Mouse (Mus musculus): ENCODE measurements around the gene Scmh1. TPM values are rescaled to one million over a fixed set of nuclear protein-coding genes. Genes with fewer than 3 reads are reported as not detected.
"Not testable (repeated sequence)": the region's sequence is repeated elsewhere in the genome, so short reads cannot be mapped to it uniquely, and the experiment has no call there.

The Scmh1 gene
- polyA plus RNA-seq, 1 experiment = 34.2 TPM

DNA sequence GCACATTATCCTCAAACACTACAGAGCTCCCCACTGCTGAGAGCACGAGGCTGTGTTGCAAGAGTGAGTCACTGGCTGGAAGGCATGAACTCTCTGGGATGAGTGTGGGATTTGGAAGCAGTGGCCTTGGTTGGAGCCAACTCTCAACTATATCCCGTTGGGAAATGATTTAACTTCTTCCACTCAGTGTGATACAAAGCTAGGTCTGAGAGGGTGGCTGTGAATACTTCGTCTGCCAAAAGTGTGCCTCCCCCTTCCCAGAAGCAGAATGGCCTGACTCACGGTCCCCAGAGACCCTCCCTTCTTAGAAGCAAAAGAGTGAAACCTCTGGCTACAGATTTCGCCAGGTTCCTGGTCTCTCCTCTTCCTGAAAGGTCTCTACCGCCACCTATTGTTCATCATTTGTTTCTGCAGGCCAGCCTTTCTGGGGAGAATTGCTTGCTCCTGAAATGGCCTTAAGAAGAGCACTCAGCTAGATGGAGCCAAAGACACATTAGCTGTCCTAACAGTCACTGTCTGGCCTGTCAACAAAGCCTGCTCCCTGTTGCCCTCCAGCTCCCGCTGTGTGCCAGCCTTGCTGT lies 24.2 kb upstream of the Scmh1 start:
- no peak overlapping the region for H3K27ac ChIP-seq (ENCODE audit: insufficient read depth, low read depth, low read length)
- H3K4me1 ChIP-seq (ENCODE audit: control insufficient read depth, insufficient read depth, low read length) = 0 out of 2 replicates have a peak, but pooled peaks cover 2% of the 10 kb centered on the region
- H3K4me3 ChIP-seq (ENCODE audit: insufficient read depth, low read length) = no peak overlapping the region
- TF ChIP-seq CTCF (IDR thresholded peaks at IDR 0.05; ENCODE audit: low read depth, low read length) = no peak; the same call in 1 of the 2 replicates

DNA sequence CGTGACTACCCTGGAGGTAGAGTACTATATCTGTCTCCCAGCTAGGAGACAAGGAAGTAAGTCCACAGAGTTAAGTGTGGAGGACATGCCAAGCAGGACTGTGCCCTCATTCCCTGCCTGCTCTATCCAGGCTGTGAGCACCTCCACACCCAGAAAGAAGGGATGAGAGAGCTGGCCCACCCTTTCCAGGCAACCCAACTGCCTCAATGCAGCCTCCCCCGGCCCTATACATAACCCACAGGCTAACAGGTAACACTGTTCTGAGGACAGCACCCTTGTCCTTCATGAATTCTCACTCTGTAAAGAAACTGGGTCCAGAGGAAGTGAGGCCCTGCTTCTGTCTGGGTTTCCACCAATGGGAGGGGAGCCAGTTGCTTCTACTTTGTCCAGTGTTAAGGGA lies 19.6 kb upstream of the Scmh1 start:
- Histone ChIP-seq H3K27ac (ENCODE audit: insufficient read depth, low read depth, low read length) (no peak overlapping the region), H3K4me3 (ENCODE audit: insufficient read depth, low read length) (no peak overlapping the region), H3K4me1 (ENCODE audit: control insufficient read depth, insufficient read depth, low read length) (0 out of 2 replicates have a peak, but pooled peaks cover 2% of the 10 kb centered on the region)
- TF ChIP-seq CTCF (IDR thresholded peaks at IDR 0.05; ENCODE audit: low read depth, low read length) (no peak), POLR2A (IDR thresholded peaks at IDR 0.05; ENCODE audit: borderline replicate concordance, low read depth, low read length) (no peak)

DNA sequence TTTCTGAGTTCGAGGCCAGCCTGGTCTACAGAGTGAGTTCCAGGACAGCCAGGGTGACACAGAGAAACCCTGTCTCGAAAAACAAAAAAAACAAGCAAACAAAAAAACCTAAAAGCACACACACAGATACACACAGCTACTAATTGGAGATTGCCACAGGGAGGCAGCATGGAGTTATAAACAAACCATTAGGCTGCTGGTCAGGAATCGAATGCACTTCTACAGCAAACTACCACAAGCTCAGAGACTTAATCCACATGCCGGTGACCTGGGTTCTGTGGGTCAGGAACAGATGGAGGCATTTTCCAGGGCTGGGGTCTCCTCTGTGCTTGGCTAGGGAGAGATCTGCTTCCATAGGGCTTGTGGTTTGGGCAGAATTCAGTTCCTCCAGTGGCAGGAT lies 17.6 kb upstream of the Scmh1 start:
- Histone ChIP-seq H3K27ac (ENCODE audit: insufficient read depth, low read depth, low read length) (no peak overlapping the region), H3K4me3 (ENCODE audit: insufficient read depth, low read length) (no peak overlapping the region), H3K4me1 (ENCODE audit: control insufficient read depth, insufficient read depth, low read length) (no peaks in the 10 kb centered on the region)
- no peak for TF ChIP-seq POLR2A (IDR thresholded peaks at IDR 0.05; ENCODE audit: borderline replicate concordance, low read depth, low read length)
- TF ChIP-seq CTCF (IDR thresholded peaks at IDR 0.05; ENCODE audit: low read depth, low read length) = no peak

DNA sequence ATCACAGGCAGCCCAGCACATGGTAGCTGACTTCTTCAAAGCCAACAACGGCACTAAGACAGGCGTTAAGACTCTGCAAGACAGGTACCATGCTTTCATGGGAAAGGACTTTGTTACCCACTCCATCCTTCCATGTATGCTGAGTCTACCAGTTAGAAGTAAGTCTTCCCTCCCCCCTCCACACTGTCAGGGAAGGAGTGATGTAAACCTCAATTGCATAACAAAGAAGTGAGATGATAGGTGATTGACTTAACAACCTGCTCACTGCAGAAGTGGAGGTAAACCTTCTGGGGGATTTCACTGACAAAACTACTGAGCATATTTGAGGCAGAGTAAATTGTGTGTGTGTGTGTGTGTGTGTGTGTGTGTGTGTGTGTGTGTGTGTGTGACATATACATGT lies 17.1 kb upstream of the Scmh1 start:
- no peak overlapping the region for H3K4me3 ChIP-seq (ENCODE audit: insufficient read depth, low read length)
- TF ChIP-seq CTCF (IDR thresholded peaks at IDR 0.05; ENCODE audit: low read depth, low read length) (no peak), POLR2A (IDR thresholded peaks at IDR 0.05; ENCODE audit: borderline replicate concordance, low read depth, low read length) (no peak)
- H3K27ac ChIP-seq (ENCODE audit: insufficient read depth, low read depth, low read length) = no peak overlapping the region
- H3K4me1 ChIP-seq (ENCODE audit: control insufficient read depth, insufficient read depth, low read length) = no peaks in the 10 kb centered on the region

DNA sequence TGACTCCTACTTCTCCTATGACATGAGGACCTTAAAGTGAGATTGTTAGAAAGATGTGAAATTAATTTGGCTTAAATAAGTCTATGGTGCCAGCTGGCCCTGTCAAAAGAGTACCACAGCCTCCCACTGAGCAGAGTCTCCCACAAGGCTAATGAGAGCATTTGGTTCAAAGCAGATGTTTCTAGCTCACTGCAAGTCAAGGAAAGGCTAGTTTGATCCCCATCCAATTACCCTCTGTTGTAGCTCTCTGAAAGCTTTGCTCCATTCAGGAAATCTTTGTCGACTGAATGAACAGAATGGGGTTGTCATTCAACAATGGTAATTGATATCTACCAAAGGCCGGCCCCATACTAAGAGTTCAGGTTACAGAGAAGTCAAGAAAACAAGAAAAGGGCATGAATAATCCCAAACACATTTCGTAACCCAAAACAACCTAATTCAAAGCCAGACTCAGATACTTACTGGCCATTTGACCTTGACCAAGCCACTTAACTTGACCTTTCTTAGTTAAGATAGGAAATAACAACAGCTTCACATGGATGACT lies 16.0 kb upstream of the Scmh1 start:
- H3K4me1 ChIP-seq (ENCODE audit: control insufficient read depth, insufficient read depth, low read length) = no peaks in the 10 kb centered on the region
- no peak overlapping the region for H3K4me3 ChIP-seq (ENCODE audit: insufficient read depth, low read length)
- TF ChIP-seq CTCF (IDR thresholded peaks at IDR 0.05; ENCODE audit: low read depth, low read length) = no peak
- TF ChIP-seq POLR2A (IDR thresholded peaks at IDR 0.05; ENCODE audit: borderline replicate concordance, low read depth, low read length) = no peak
- H3K27ac ChIP-seq (ENCODE audit: insufficient read depth, low read depth, low read length) = no peak overlapping the region

DNA sequence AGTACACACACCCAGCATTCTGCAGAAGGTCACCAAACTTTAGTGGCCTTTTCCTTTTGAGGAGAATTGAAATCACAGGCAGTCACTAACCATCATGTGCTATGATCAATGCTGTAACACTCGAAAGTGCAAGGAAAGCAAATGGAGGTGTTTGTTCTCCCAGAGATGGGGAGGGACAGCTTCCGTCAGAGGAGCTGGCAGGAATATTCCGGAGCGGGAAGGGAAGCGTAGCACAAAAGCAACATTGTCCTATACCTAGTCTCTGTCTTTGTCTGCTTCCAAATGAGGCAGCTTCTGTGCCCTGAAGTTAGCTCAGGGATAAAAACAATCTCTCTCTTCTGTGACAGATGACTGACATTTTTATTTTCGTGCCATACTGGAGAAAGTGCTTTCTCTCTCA lies 15.5 kb upstream of the Scmh1 start:
- Histone ChIP-seq H3K4me1 (ENCODE audit: control insufficient read depth, insufficient read depth, low read length) (no peaks in the 10 kb centered on the region), H3K27ac (ENCODE audit: insufficient read depth, low read depth, low read length) (no peak overlapping the region), H3K4me3 (ENCODE audit: insufficient read depth, low read length) (no peak overlapping the region)
- TF ChIP-seq POLR2A (IDR thresholded peaks at IDR 0.05; ENCODE audit: borderline replicate concordance, low read depth, low read length) (no peak), CTCF (IDR thresholded peaks at IDR 0.05; ENCODE audit: low read depth, low read length) (no peak)

DNA sequence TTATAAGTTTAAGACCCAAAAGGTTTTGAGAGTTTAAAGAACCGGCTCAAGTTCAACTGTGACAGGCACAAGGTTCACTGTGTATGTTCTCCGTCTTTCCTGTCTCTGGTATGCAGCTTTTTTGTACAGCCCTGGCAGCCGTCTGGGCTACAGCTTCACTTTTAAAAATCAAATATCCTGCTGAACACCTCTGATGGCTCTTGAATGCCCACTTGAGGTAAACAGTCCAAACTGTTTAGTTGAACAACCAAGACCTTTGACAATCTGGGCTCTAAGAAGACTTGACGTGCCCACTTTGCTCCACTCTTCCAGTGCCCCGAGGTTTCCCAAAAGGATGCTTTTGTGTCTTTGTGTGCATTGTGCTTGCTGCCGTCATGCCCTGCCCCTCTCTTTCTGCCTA lies 13.5 kb upstream of the Scmh1 start:
- Histone ChIP-seq H3K4me1 (ENCODE audit: control insufficient read depth, insufficient read depth, low read length) (no peaks in the 10 kb centered on the region), H3K27ac (ENCODE audit: insufficient read depth, low read depth, low read length) (no peak overlapping the region), H3K4me3 (ENCODE audit: insufficient read depth, low read length) (no peak overlapping the region)
- TF ChIP-seq POLR2A (IDR thresholded peaks at IDR 0.05; ENCODE audit: borderline replicate concordance, low read depth, low read length) (no peak), CTCF (IDR thresholded peaks at IDR 0.05; ENCODE audit: low read depth, low read length) (no peak)

DNA sequence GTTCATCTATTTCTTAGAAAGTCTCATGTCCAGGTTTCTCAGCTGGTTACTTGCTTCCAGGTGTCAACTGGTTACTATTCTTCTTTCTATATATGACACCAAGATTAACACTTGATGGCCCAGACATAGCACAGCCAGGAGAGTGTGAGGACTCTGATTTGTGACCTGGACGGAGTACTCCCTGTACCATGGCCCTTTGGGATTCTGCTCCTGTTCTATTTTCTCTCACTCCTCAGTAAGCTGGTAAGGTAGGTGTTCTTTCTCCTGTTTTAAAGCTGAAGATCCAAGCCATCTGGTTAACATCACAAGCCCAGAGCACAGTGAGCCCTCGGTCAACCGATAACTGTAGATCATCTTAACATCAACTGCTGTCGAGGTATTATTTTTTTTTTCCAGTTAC lies 12.7 kb upstream of the Scmh1 start:
- no peak for TF ChIP-seq CTCF (IDR thresholded peaks at IDR 0.05; ENCODE audit: low read depth, low read length)
- TF ChIP-seq POLR2A (IDR thresholded peaks at IDR 0.05; ENCODE audit: borderline replicate concordance, low read depth, low read length) = no peak
- no peak overlapping the region for H3K27ac ChIP-seq (ENCODE audit: insufficient read depth, low read depth, low read length)
- H3K4me1 ChIP-seq (ENCODE audit: control insufficient read depth, insufficient read depth, low read length) = no peaks in the 10 kb centered on the region
- H3K4me3 ChIP-seq (ENCODE audit: insufficient read depth, low read length) = no peak overlapping the region

DNA sequence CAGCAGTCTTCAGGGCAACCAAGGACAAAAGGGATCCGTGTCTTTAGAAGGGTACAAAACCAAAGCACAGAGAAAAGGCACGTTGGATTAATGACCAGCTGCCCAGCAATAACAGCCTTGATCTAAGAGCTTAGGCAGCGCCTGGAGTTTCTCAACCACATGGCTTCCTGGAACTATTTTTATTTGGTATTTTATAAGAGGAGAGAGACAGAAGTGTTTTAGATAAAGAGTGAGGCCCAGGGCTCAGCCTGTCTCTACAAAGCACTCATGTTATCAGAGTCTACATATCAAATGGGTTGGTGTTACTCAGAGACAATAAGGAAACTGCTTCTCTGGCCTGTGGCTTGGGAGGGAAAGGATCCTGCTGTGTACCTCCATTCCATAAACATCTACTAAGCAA lies 12.3 kb upstream of the Scmh1 start:
- no peak for TF ChIP-seq POLR2A (IDR thresholded peaks at IDR 0.05; ENCODE audit: borderline replicate concordance, low read depth, low read length)
- TF ChIP-seq CTCF (IDR thresholded peaks at IDR 0.05; ENCODE audit: low read depth, low read length) = no peak
- no peaks in the 10 kb centered on the region for H3K4me1 ChIP-seq (ENCODE audit: control insufficient read depth, insufficient read depth, low read length)
- H3K4me3 ChIP-seq (ENCODE audit: insufficient read depth, low read length) = no peak overlapping the region
- H3K27ac ChIP-seq (ENCODE audit: insufficient read depth, low read depth, low read length) = no peak overlapping the region

DNA sequence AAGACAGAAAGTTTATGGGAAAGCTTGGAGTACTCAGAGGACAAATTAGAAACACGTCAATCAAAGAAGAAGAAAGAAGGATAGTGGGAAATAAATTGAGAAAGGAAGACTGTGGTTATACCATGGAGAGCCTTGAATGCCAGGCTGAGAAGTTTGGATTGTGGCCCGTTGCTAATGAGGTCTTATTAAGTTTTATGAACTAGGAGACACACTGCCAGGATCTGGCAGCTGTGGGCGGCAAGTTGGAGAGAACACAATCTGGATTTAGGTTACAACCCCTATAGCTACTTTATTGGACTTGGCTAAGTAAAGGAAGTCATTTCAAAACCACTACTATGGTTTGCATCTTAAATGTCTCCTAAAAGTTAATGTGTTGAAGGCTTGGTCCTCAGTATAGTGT lies 4.8 kb upstream of the Scmh1 start:
- TF ChIP-seq POLR2A (IDR thresholded peaks at IDR 0.05; ENCODE audit: borderline replicate concordance, low read depth, low read length) = no peak
- no peak for TF ChIP-seq CTCF (IDR thresholded peaks at IDR 0.05; ENCODE audit: low read depth, low read length)
- no peak overlapping the region for H3K4me3 ChIP-seq (ENCODE audit: insufficient read depth, low read length)
- peaks cover 3% of the 10 kb centered on the region; the same call in 1 of the 2 replicates for H3K4me1 ChIP-seq (ENCODE audit: control insufficient read depth, insufficient read depth, low read length)
- H3K27ac ChIP-seq (ENCODE audit: insufficient read depth, low read depth, low read length) = no peak overlapping the region

DNA sequence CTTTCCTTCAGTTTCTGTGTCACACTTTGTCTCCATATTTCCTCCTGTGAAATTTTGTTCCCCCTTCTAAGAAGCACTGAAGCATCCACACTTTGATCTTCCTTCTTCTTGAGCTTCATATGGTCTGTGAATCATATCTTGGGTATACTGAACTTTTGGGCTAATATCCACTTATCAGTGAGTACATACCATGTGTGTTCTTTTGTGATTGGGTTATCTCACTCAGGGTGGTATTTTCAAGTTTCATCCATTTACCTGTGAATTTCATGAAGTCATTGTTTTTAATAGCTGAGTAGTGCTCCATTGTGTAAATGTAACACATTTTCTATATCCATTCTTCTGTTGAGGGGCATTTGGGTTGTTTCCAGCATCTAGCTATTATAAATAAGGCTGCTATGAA lies 3.0 kb upstream of the Scmh1 start:
- H3K4me1 ChIP-seq (ENCODE audit: control insufficient read depth, insufficient read depth, low read length); H3K4me3 ChIP-seq (ENCODE audit: insufficient read depth, low read length); H3K27ac ChIP-seq (ENCODE audit: insufficient read depth, low read depth, low read length): not testable (repeated sequence)

Measured in bone marrow macrophage, adult 2 months (primary cell).